Mouse (Mus musculus) layer of hippocampus, postnatal 25 days (tissue): ENCODE results near the gene Ccdc47. TPM values are rescaled to one million over a fixed set of nuclear protein-coding genes. Genes with fewer than 3 reads are reported as not detected.
A peak's percentile ranks its signal among the peaks of the same experiment; 100 is the strongest.

ENCODE experiments used
- DNase-seq, 2 experiments: peaks; one replicate each; pipeline ENCODE4 v3.0.0; 2022; ENCODE audit warnings: mixed read lengths in 2 of 2, low spot score in 1 of 2; ENCODE audit errors: extremely low spot score in 1 of 2
- total RNA-seq, 2 experiments: library from RNA; stranded (reverse); gene quantifications; 2 replicates each; pipeline ENCODE4 v1.2.3; 2021

The Ccdc47 gene
- total RNA-seq, 2 experiments from 2014 or later, result 84.9 to 93.9 TPM

DNA sequence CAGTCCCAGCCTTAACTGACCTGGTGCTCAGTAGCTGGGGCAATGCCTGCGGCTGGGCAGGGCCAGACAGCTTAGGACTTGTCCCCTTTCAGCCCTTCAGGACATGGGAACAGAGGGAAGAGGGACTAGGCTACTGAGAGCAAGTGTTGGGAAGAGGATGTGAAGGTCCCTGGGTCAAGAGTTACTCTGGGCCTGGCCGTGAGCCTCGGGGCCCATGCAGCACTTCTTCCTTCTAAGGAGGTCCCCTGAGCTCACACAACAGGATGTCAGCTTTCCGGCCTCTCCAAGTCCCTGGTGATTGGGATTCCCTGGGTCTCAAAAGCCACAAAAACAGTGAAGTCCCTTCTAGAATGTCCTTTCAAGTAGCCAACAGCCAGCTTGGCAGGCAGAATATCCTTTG lies 52.6 kb downstream of the Ccdc47 start:
- no peak for DNase-seq

DNA sequence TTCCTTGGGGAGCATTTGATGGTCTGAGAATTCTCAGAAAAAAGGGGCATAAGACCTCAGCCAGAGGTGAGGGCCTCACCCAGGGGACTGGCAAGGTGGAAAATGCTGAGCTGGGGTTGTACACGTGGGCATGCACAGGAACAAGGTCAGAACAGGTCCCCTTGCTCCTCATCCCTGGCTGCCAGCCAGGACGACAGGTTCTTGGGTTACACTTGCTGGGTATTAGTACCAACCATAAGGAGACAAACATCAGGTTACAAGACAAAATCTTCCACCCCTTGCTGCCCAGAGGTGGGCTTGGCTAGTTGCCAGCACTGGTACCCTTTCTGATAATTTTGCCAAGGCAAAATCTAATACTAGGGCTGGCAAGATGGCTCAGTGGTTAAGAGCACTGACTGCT lies 53.9 kb downstream of the Ccdc47 start:
- no peak for DNase-seq

DNA sequence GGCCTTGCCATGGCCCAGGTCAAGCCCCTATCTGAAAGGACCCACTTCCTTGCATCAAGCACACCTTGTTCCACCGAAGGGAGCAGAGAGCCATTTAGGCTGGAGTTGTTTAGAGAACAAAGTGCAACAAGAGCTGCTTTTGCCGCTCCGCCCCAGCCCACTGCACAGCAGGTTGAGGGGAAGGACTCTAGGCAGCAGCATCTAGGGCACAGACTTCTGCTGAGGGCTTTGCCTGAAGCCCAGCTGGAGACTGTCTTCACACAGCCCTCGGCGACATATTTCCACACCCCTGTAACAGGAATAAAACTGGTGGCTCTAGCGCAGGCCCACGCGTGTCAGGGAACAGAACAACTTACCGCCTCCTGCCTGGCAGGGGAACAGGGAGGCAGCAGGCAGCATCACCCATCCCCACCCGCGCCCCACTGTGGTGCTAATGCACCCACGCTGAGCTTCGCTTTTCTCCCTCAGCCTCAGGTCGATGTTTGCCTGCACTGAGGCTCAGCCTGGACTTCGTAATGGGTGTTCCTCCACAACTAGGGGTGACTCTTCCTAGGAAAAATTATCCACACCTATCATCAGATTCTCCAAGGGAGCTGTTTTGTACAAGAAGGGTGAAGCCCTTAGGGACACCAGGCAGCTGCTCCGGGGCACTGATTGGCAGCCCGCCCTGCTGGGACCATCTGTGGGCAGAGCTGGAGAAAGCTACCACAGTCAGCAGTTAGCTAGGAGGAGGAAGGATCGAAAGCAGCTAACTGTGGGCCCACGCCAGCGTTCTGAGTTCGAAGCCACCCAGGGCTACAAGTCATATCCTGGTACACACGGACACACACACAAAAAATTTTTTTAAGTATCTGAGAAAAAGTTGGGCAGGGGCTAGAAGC lies 55.1 kb downstream of the Ccdc47 start, which contains the start of the genes Gm10840 and Limd2:
Gene Gm10840 (plus strand): TSS at position 10 of the 881 bp plus-strand sequence.
Gene Limd2 (minus strand): TSS at position 20 of the 881 bp plus-strand sequence.
- peak; percentile 65 to 74 for DNase-seq

DNA sequence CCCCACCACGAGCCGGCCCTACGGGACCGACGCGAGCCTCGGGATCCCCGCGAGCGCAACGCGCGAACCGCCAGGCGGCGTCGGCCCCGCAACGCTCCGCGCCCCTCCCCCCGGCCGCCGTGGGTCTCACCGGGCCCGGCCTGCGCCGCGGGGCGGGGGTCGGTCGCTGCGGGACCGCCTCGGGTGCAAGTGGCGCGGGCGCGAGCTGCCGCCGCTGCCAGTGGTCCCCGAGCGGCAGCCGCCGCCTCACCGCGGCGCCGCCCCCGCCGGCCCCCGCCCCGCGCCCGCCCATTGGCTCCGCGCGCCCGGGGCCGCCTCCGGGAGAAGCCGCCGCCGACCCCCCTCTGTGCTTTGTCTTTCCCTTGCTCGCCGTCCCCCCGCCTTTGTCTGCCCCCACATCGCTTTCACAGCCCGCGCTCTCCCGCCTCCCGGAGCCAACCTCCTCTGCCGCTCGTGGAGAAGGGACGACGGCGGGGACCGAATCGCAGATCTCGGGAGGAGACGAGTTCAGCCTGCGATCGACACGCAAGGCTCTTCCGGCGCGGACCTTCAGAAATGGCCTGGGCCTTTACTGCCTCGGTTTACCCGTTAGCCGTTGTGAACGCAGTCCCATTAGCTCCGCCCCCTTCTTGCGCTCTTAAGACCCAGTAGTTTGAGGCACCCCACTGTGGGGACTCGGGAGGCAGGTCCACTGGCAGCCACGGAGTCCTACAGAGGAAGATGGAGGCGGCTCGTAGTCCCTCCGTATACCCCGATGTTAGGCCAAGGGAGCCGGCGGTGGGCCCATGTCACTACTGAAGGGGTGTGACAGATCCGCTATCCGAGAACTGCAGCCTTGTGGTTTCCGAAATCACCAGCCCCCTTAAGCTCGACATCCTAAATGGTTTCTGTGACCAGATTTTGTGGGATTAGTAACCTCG lies 56.0 kb downstream of the Ccdc47 start:
- DNase-seq, result peak; percentile 69 to 79

DNA sequence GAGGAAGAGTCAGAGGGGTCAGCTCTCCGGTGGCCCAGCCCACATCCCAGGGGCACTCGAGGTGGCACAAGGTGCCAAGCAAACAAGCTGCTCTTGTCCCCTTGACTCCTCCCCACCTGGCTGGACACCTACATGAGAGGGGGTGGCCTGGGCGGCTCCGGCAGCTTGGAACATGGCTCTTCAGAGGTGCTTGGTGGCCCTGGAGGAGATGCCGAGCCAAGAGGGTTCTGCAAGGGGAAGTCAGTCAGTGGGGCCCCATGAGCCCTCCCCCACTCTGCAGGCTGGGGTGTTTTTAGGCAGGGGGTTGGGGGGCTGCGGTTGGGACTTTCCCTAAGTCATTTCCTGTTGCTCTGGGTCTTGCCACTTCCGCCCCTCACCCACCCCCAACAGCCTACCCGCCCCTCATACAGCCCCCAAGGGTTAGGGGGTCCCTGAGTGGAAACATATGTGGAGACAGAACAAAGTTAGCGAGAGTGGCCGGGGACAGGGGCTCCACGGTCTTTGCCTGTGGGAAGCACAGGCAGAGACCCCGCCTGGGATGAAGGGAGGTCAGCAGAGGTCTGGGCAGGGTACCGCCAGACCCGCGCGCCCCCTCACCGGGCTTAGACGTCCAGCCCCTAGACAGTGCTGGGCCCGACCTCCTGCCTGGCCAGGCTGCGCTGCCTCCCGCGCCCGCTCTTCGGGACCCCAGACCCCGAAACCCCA lies 56.8 kb downstream of the Ccdc47 start:
- DNase-seq, result peak in 1 of 2 experiments; percentile 44

DNA sequence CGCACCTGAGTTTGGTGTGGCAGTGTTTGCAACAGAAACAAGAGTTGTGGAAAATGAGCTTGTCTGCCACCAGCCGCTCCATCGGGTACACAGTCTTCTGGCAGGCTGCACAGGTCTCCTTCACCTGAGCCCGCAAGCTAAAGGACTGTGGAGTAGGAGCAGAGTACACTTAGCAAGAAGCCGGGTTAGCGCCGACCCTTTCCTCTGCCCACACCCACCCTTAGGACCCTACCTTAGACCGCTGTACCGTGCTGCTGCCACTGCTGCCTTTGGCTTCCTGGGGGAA lies 57.3 kb downstream of the Ccdc47 start:
- no peak for DNase-seq

DNA sequence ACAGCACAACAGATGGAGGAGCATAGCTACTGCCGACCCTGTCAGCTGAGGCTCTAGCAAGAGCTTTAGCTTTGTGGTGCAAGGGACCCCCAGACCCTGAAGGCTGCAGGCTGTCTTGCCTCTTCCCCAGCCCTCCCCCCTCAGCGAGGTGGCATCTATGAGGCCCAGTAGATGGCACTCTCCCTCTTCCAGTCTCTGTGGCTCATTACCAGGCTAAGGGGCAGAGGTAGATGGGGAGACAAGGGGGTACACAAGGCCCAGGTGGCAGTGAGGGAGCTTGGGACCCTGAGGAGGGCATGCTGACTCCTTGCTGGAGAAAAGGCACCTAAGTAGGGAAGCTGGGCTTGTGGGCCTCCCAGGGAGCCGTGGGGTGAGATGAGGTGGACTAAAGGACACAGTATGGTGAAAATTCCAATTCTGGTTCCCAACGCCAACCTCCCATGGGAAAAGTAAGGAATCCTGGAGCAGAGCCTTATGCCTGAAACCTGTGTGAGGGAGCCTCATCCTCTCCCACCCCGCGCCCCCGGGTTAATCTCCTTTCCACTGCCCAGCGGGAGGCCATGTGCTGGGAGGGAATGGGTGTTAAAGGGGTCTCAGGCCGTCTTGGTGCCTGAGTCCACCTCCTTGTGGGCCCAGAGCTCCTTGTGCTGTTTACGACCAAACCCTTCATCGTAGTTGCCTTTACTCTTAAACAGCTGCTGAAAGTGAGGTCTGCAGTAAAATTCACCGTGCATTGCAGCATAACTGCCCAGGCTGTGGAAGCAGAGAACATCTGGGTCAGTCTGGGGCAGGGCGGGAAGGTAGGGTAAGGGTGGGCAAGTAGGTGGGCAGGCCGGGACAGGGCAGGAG lies 57.8 kb downstream of the Ccdc47 start:
- peak in 1 of 2 experiments; percentile 41 for DNase-seq

DNA sequence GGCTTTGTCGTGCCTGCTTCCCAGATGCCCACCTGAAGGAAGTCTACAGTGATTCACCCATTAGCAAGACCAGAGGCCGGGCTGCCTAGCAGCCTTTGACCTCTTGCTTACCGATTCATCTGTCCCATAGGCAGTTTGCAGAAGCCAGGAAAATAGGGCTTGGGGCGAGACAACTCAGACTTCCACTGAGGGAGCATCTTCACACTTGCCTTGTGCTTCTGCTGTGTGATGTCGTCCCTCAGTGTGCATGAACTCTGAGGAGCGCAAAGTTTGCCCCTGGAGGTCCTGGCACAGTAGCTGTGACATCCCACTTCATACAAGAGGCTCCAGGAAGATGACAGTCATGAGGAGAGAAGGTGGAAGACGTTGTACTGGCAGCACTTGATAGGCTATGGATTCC lies 59.0 kb downstream of the Ccdc47 start:
- no peak for DNase-seq

DNA sequence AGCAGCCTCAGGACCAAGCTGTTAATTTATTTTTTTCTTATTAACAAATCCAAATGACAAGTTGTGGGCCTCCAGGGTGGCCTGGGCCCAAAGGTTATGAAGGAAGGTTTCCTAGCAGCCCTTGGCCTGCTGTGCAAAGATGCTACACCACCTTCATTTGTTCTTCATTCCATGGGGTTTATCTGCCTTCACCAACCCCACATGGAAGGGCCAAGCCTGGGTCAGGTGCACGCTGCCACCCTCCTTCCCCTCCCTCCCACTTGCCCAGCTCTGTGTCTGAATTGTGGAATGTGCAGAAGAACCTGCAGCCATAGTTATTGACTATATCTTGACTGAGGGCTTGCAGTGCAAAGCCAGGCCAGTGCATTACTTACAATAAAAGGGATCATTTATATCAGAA lies 59.9 kb downstream of the Ccdc47 start:
- DNase-seq, result no peak

DNA sequence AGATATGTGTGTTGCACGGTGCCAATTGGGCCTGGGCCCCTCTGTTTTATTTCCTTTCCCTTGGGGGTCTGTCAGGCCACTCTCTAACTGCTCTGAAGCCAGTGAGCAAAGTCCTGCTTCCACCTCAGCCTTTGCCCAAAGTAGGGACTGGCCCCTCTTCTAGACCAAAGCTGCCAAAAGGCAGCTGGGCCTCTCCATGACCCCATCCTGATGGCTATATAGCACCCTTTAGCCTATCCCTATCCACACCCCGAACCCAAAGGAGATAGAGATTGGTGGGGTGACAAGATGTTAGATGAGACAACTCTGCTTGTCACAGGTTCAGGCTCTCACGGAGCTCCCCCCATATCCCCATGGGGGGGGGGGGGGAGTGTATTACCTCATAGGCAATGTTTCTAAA lies 60.4 kb downstream of the Ccdc47 start:
- no peak for DNase-seq

DNA sequence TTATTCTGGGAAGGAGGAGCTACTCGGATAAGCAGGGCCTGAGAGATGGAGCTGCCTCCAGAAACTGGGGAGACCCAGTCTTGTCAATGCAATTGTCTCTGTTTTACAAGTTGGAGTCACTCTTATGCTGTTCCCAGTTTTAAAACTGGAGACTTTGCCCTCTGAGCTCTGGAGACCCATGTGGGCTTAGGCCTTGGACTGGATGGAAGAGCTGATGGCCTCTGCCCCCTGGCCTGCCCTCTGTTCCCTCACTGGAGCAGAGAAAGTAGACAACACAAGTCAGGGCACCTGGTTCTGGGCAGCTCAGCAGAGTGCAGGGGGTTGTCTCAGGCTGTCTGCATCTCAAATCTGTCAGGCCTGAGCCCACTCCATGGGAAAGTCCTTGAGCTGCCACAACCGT lies 61.4 kb downstream of the Ccdc47 start:
- no peak for DNase-seq

DNA sequence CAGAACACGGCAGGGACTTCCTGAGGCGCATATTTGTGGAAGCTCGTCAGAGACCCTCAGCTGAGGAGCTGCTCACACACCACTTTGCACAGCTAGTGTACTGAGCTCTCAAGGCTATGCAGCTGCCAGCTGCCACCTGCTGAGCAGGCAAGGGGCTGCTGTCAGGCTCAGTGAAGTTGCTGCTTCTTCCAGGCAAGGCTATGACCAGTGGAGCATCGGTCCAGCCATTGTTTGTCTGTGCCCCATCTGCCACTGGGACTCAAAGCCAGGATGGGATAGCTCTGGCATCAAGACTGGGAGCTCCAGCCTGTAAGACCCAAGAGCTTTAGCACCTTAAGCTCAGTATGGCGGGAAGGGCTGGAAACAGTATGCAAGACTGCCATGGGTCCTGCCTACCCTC lies 62.1 kb downstream of the Ccdc47 start:
- no peak for DNase-seq

DNA sequence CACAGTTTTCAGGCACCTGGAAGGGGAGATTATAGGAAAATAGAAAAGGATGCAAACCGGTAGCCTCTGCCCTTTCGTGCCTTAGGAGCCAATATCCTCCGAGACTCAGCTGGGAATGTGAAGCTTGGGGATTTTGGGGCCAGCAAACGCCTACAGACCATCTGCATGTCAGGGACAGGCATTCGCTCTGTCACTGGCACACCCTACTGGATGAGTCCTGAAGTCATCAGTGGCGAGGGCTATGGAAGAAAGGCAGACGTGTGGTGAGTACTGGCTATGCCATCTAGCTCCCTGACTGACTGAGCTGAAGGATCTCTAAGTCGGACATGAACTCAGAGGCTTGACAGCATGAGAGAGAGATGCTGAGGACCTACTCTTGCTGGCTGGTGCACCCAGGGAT lies 64.0 kb downstream of the Ccdc47 start:
- peak in 1 of 2 experiments; percentile 47 for DNase-seq

DNA sequence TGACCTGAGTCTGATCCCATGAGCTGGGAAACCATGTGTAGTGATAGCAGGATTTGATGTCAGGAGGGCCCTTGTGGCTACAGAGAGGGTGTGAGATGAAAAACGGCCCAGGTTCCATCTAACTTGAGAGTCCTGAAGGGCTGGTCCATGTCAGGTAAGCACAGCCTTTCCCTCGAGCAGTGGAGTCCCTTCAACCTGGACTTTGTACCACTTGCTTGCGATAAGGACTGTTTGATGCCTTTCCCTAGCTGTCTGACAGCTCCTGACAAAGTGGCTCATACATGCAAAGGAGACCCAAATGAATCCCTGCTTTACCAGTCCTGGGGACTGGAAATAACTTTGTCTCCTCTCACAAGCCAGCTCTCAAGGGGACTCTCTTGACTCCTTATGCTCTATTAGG lies 64.9 kb downstream of the Ccdc47 start:
- no peak for DNase-seq

Other genes starting within 250 kb of the Ccdc47 start
- gene Ace, start 248.4 kb downstream of the Ccdc47 start, total RNA-seq, result 1 to 10 TPM; 6.2 to 7.7 TPM
- gene Ace3, start 221.7 kb downstream of the Ccdc47 start, total RNA-seq, result not detected
- 1 to 10 TPM in 1 of 2 experiments, under 1 TPM in 1; 0.96 to 1.1 TPM for gene Kcnh6, start 208.2 kb downstream of the Ccdc47 start, total RNA-seq
- gene Dcaf7, start 179.5 kb downstream of the Ccdc47 start, total RNA-seq, result 100 to 1,000 TPM; 146 to 153 TPM
- gene Taco1, start 150.3 kb downstream of the Ccdc47 start, total RNA-seq, result 10 to 100 TPM; 17.6 to 21.8 TPM
- gene Map3k3, start 131.7 kb downstream of the Ccdc47 start, total RNA-seq, result 10 to 100 TPM; 24.5 to 31.9 TPM
- not detected for gene Gm10840, start 55.5 kb downstream of the Ccdc47 start, total RNA-seq
- gene Limd2, start 55.5 kb downstream of the Ccdc47 start, total RNA-seq, result 100 to 1,000 TPM; 149 to 156 TPM
- gene Strada, start 14.2 kb downstream of the Ccdc47 start, total RNA-seq, result 10 to 100 TPM; 27.1 to 33.4 TPM
- gene Ddx42, start 582 bp upstream of the Ccdc47 start, total RNA-seq, result 10 to 100 TPM; 64.5 to 74.1 TPM
- gene Ftsj3, start 39.7 kb upstream of the Ccdc47 start, total RNA-seq, result 10 to 100 TPM; 29.9 to 32.8 TPM
- gene Psmc5, start 39.8 kb upstream of the Ccdc47 start, total RNA-seq, result 100 to 1,000 TPM; 148 to 174 TPM
- gene Smarcd2, start 56.6 kb upstream of the Ccdc47 start, total RNA-seq, result 10 to 100 TPM; 24.7 to 26.1 TPM
- gene Tcam1, start 60.3 kb upstream of the Ccdc47 start, total RNA-seq, result under 1 TPM; 0.19 to 0.22 TPM
- not detected for gene Gh, start 85.5 kb upstream of the Ccdc47 start, total RNA-seq
- under 1 TPM in 1 of 2 experiments, not detected in 1; 0.31 TPM for gene Cd79b, start 98.4 kb upstream of the Ccdc47 start, total RNA-seq
- gene Scn4a, start 136.9 kb upstream of the Ccdc47 start, total RNA-seq, result under 1 TPM in 1 of 2 experiments, not detected in 1; 0.05 TPM
- not detected for gene Prr29, start 149.1 kb upstream of the Ccdc47 start, total RNA-seq
- gene Icam2, start 171.7 kb upstream of the Ccdc47 start, total RNA-seq, result 1 to 10 TPM; 2.8 to 3.3 TPM